Mouse (Mus musculus): Measurements from ENCODE around the gene Pycard. TPM values are rescaled to one million over a fixed set of nuclear protein-coding genes. Genes with fewer than 3 reads are reported as not detected.

Pycard gene
- polyA plus RNA-seq, 1 experiment: 1.5 TPM

- Histone ChIP-seq H3K27ac (ENCODE audit: insufficient read depth, low read length) (no peak overlapping the region), H3K4me3 (ENCODE audit: insufficient read depth, low read length) (no peak overlapping the region)
- TF ChIP-seq CTCF (IDR thresholded peaks at IDR 0.05; ENCODE audit: borderline replicate concordance, insufficient read depth, low read length) (no peak), POLR2A (IDR thresholded peaks at IDR 0.05; ENCODE audit: low read depth, low read length) (no peak)
Measured at GRCm38 (mm10) chr7:127978856-127979255, 14.8 kb downstream of the Pycard start.

GRCm38 (mm10) chr7:127974413-127974930 is 19.2 kb downstream of the Pycard start:
- Histone ChIP-seq H3K4me1 (ENCODE audit: control insufficient read depth, insufficient read depth, low read length) (no peaks in the 10 kb centered on the region; the same call in 1 of the 2 replicates), H3K27ac (ENCODE audit: insufficient read depth, low read length) (no peak overlapping the region), H3K4me3 (ENCODE audit: insufficient read depth, low read length) (no peak overlapping the region)
- TF ChIP-seq POLR2A (IDR thresholded peaks at IDR 0.05; ENCODE audit: low read depth, low read length) (no peak), CTCF (IDR thresholded peaks at IDR 0.05; ENCODE audit: borderline replicate concordance, insufficient read depth, low read length) (no peak)

More at GRCm38 (mm10) chr7:127978856-127979255, 14.8 kb downstream of the Pycard start:
- no peaks in the 10 kb centered on the region; the same call in 1 of the 2 replicates for H3K4me1 ChIP-seq (ENCODE audit: control insufficient read depth, insufficient read depth, low read length)

GRCm38 (mm10) chr7:127967922-127968828 is 25.5 kb downstream of the Pycard start:
- no peak overlapping the region for H3K27ac ChIP-seq (ENCODE audit: insufficient read depth, low read length)
- peak overlapping the region; percentile 82 for H3K4me3 ChIP-seq (ENCODE audit: insufficient read depth, low read length)
- TF ChIP-seq POLR2A (IDR thresholded peaks at IDR 0.05; ENCODE audit: low read depth, low read length) (no peak), CTCF (IDR thresholded peaks at IDR 0.05; ENCODE audit: borderline replicate concordance, insufficient read depth, low read length) (no peak)
- no peaks in the 10 kb centered on the region for H3K4me1 ChIP-seq (ENCODE audit: control insufficient read depth, insufficient read depth, low read length)

GRCm38 (mm10) chr7:127967004-127967921 is 26.4 kb downstream of the Pycard start, which contains the start of gene Fus:
Fus (plus strand) TSS chr7:127967457.
- no peak for TF ChIP-seq CTCF (IDR thresholded peaks at IDR 0.05; ENCODE audit: borderline replicate concordance, insufficient read depth, low read length)
- peak; percentile 100 for TF ChIP-seq POLR2A (IDR thresholded peaks at IDR 0.05; ENCODE audit: low read depth, low read length)
- H3K4me3 ChIP-seq (ENCODE audit: insufficient read depth, low read length): peak within 1 kb of the TSS; percentile 82

GRCm38 (mm10) chr7:127966371-127966918 is 27.2 kb downstream of the Pycard start:
- Histone ChIP-seq H3K4me1 (ENCODE audit: control insufficient read depth, insufficient read depth, low read length) (no peaks in the 10 kb centered on the region), H3K4me3 (ENCODE audit: insufficient read depth, low read length) (peak overlapping the region; percentile 64), H3K27ac (ENCODE audit: insufficient read depth, low read length) (peak overlapping the region; percentile 88)
- TF ChIP-seq CTCF (IDR thresholded peaks at IDR 0.05; ENCODE audit: borderline replicate concordance, insufficient read depth, low read length) (no peak), POLR2A (IDR thresholded peaks at IDR 0.05; ENCODE audit: low read depth, low read length) (0 out of 2 replicates have a peak, but pooled peaks have one; percentile 40)

More at GRCm38 (mm10) chr7:127967004-127967921, 26.4 kb downstream of the Pycard start, which contains the start of gene Fus:
- no peaks in the 10 kb centered on the region for H3K4me1 ChIP-seq (ENCODE audit: control insufficient read depth, insufficient read depth, low read length)
- peak within 1 kb of the TSS; percentile 93 for H3K27ac ChIP-seq (ENCODE audit: insufficient read depth, low read length)

GRCm38 (mm10) chr7:127959364-127959763 is 34.3 kb downstream of the Pycard start:
- Histone ChIP-seq H3K4me3 (ENCODE audit: insufficient read depth, low read length) (no peak overlapping the region), H3K4me1 (ENCODE audit: control insufficient read depth, insufficient read depth, low read length) (no peaks in the 10 kb centered on the region), H3K27ac (ENCODE audit: insufficient read depth, low read length) (no peak overlapping the region)
- TF ChIP-seq CTCF (IDR thresholded peaks at IDR 0.05; ENCODE audit: borderline replicate concordance, insufficient read depth, low read length) (no peak), POLR2A (IDR thresholded peaks at IDR 0.05; ENCODE audit: low read depth, low read length) (no peak)

GRCm38 (mm10) chr7:127952864-127953581 is 40.6 kb downstream of the Pycard start:
- Histone ChIP-seq H3K4me3 (ENCODE audit: insufficient read depth, low read length) (no peak overlapping the region), H3K4me1 (ENCODE audit: control insufficient read depth, insufficient read depth, low read length) (no peaks in the 10 kb centered on the region), H3K27ac (ENCODE audit: insufficient read depth, low read length) (no peak overlapping the region)
- TF ChIP-seq CTCF (IDR thresholded peaks at IDR 0.05; ENCODE audit: borderline replicate concordance, insufficient read depth, low read length): no peak
- no peak for TF ChIP-seq POLR2A (IDR thresholded peaks at IDR 0.05; ENCODE audit: low read depth, low read length)

- H3K27ac ChIP-seq (ENCODE audit: insufficient read depth, low read length): no peak within 1 kb of the TSS
- TF ChIP-seq CTCF (IDR thresholded peaks at IDR 0.05; ENCODE audit: borderline replicate concordance, insufficient read depth, low read length) (no peak), POLR2A (IDR thresholded peaks at IDR 0.05; ENCODE audit: low read depth, low read length) (no peak)
- no peaks in the 10 kb centered on the region; the same call in 1 of the 2 replicates for H3K4me1 ChIP-seq (ENCODE audit: control insufficient read depth, insufficient read depth, low read length)
- no peak within 1 kb of the TSS for H3K4me3 ChIP-seq (ENCODE audit: insufficient read depth, low read length)
Measured at GRCm38 (mm10) chr7:127946470-127947023, 47.1 kb downstream of the Pycard start, which contains the start of gene Prss36. Prss36 (minus strand) TSS chr7:127946725.
